In genomic region chr13:29986756-29987120, GRCm38 (mm10) we compare ENCODE assay signal across 7 mouse cellular contexts. TPM values are rescaled to one million over a fixed set of nuclear protein-coding genes. Genes with fewer than 3 reads are reported as not detected.
DNase-seq lines count a peak whose midpoint lies in the region; ATAC-seq and TF ChIP-seq lines count a peak whose summit lies in the region.

No protein-coding gene starts in this region.

- H3K9ac ChIP-seq in lung, postnatal 0 days (replicated peaks; ENCODE audit: low read depth), result no peak overlapping the region; the same call in 1 of the 2 replicates
- H3K9ac ChIP-seq in limb, embryonic 11.5 days (ENCODE audit: low read length), result 0 out of 2 replicates have a peak overlapping the region, but pooled peaks have one; percentile 28

- peak overlapping the region; percentile 44 for H3K4me3 ChIP-seq in lung, postnatal 0 days (ENCODE audit: low read depth, low read length)
- H3K4me3 ChIP-seq in forebrain, embryonic 10.5 days, result peak overlapping the region; percentile 99
- H3K4me3 ChIP-seq in limb, embryonic 11.5 days (ENCODE audit: low read depth, low read length), result peak overlapping the region; percentile 97

- 7% methylated on average over 9 of the region's 9 CpGs for WGBS in lung, postnatal 0 days
- WGBS in forebrain, embryonic 10.5 days, result 22% methylated on average over 9 of the region's 9 CpGs
- 24% methylated on average over 9 of the region's 9 CpGs for WGBS in limb, embryonic 11.5 days

- ATAC-seq in lung, postnatal 0 days, result no peak
- no peak for ATAC-seq in limb, embryonic 11.5 days (ENCODE audit: insufficient number of reproducible peaks, low FRiP score, low TSS enrichment, low read depth)

- no peaks in the 10 kb centered on the region for H3K27me3 ChIP-seq in lung, postnatal 0 days (replicated peaks; ENCODE audit: insufficient read depth, low read length)
- H3K27me3 ChIP-seq in forebrain, embryonic 10.5 days (ENCODE audit: poor library complexity, severe bottlenecking), result no peaks in the 10 kb centered on the region
- no peaks in the 10 kb centered on the region for H3K27me3 ChIP-seq in limb, embryonic 11.5 days (ENCODE audit: control insufficient read depth, insufficient read depth, low read length)

- TF ChIP-seq EP300 in lung, postnatal 0 days (IDR thresholded peaks at IDR 0.05), result no peak

- H3K4me2 ChIP-seq in lung, postnatal 0 days (replicated peaks; ENCODE audit: low read depth, low read length), result peak overlapping the region; percentile 50
- H3K4me2 ChIP-seq in limb, embryonic 11.5 days (ENCODE audit: low read depth, severe bottlenecking), result peak overlapping the region; percentile 50

- no peaks in the 10 kb centered on the region for H3K4me1 ChIP-seq in lung, postnatal 0 days (ENCODE audit: insufficient read depth, low read depth, low read length)
- peaks cover 30% of the 10 kb centered on the region for H3K4me1 ChIP-seq in forebrain, embryonic 10.5 days
- no peaks in the 10 kb centered on the region for H3K4me1 ChIP-seq in limb, embryonic 11.5 days (ENCODE audit: control insufficient read depth, insufficient read depth, low read length)

- no peaks in the 10 kb centered on the region for H3K36me3 ChIP-seq in lung, postnatal 0 days (ENCODE audit: insufficient read depth, low read length)
- peaks cover 5% of the 10 kb centered on the region; the same call in 1 of the 2 replicates for H3K36me3 ChIP-seq in forebrain, embryonic 10.5 days (replicated peaks)
- no peaks in the 10 kb centered on the region for H3K36me3 ChIP-seq in limb, embryonic 11.5 days (ENCODE audit: control insufficient read depth, insufficient read depth, low read length)

- H3K27ac ChIP-seq in lung, postnatal 0 days (ENCODE audit: low read length), result peak overlapping the region; percentile 66
- peak overlapping the region; percentile 99 for H3K27ac ChIP-seq in forebrain, embryonic 10.5 days
- H3K27ac ChIP-seq in limb, embryonic 11.5 days (replicated peaks; ENCODE audit: low read depth, low read length), result no peak overlapping the region

- H3K9me3 ChIP-seq in lung, postnatal 0 days (ENCODE audit: low read length), result no peaks in the 10 kb centered on the region
- no peaks in the 10 kb centered on the region for H3K9me3 ChIP-seq in forebrain, embryonic 10.5 days
- no peaks in the 10 kb centered on the region for H3K9me3 ChIP-seq in limb, embryonic 11.5 days (ENCODE audit: control insufficient read depth, low read length)

- DNase-seq in lung, postnatal 0 days (ENCODE audit: low spot score), result peak; percentile 55
- DNase-seq in lung, postnatal 25 days (ENCODE audit: low spot score), result no peak
- no peak for DNase-seq in forebrain, embryonic 10.5 days (ENCODE audit: extremely low spot score, low spot score)
- DNase-seq in limb, embryonic 11.5 days (ENCODE audit: low spot score), result no peak
- DNase-seq in retina, postnatal 7 days (ENCODE audit: low read depth, low spot score), result peak; percentile 75
- no peak for DNase-seq in T-cell, adult 2 months (ENCODE audit: low spot score)
- DNase-seq in layer of hippocampus, adult 18-20 months (ENCODE audit: low spot score in 2 of 2), result no peak

- no peak for TF ChIP-seq CTCF in lung, postnatal 0 days (IDR thresholded peaks at IDR 0.05)

RNA-seq across cellular contexts. Expression of gene E2f3, which starts 0.9 kb away (rescaled TPM):
- polyA plus RNA-seq in lung, postnatal 0 days (2015; fragmentation: Nextera tagmentation; extraction: Ambion mirVana), result 2.6 and 3.0 TPM in 2 replicates
- polyA plus RNA-seq in forebrain, embryonic 10.5 days (2016; fragmentation: Nextera tagmentation; extraction: Ambion mirVana), result 22.5 and 25.6 TPM in 2 replicates
- polyA plus RNA-seq in limb, embryonic 11.5 days (2014; fragmentation: Nextera tagmentation; extraction: Ambion mirVana), result 19.0 and 19.6 TPM in 2 replicates
- total RNA-seq in layer of hippocampus, adult 18-20 months (2021), result 10 to 100 TPM; 22.6 to 25.0 TPM

Comparison
In these comparisons a context has a peak if more than half of its experiments do, and no peak if none do; other contexts are left out.
1. DNase-seq: peak in lung, postnatal 0 days (single experiment) and retina, postnatal 7 days (single experiment); none in lung, postnatal 25 days (single experiment), forebrain, embryonic 10.5 days (single experiment), limb, embryonic 11.5 days (single experiment), T-cell, adult 2 months (single experiment) and layer of hippocampus, adult 18-20 months (0 of 2).
2. H3K4me3 ChIP-seq: peak in every context shown above with its lines; median percentile 99 in forebrain, embryonic 10.5 days; 97 in limb, embryonic 11.5 days; 44 in lung, postnatal 0 days.